Mouse (Mus musculus) bone marrow macrophage, adult 2 months (primary cell): ENCODE results near the gene Olfr1386.

Experiments
- CTCF ChIP-seq: IDR thresholded peaks from 2 replicates; pipeline ENCODE4 v1.5.1; 2012; ENCODE audit warnings: low read depth, mild to moderate bottlenecking, low read length, moderate library complexity
- POLR2A ChIP-seq: IDR thresholded peaks from 2 replicates; pipeline ENCODE4 v1.6.1; 2012; ENCODE audit warnings: mild to moderate bottlenecking, low read depth, low read length, borderline replicate concordance

GRCm38 (mm10) chr11:49518086-49518485, 53.2 kb downstream of the Olfr1386 start:
- TF ChIP-seq CTCF (no peak), POLR2A (no peak)
